Mouse (Mus musculus) lung, adult 2 months (tissue): ENCODE results near the gene Tssk2. TPM values are rescaled to one million over a fixed set of nuclear protein-coding genes. Genes with fewer than 3 reads are reported as not detected.

Experiments used
- DNase-seq: peaks from one replicate; pipeline ENCODE4 v3.0.0; 2022
- H3K4me1 ChIP-seq: fragments of 200-500 bp; 2 replicates; pipeline ENCODE4 v1.6.1; 2011; ENCODE audit warnings: low read length; ENCODE audit not compliant: control insufficient read depth, insufficient read depth
- H3K4me3 ChIP-seq: fragments of 200-500 bp; replicated peaks from 2 replicates; pipeline ENCODE3; 2011; ENCODE audit warnings: low read depth, mild to moderate bottlenecking, control low read depth, low read length; ENCODE audit errors: extremely low read depth
- CTCF ChIP-seq: fragments of 200-500 bp; IDR thresholded peaks from 2 replicates; pipeline ENCODE4 v1.5.1; 2011; ENCODE audit warnings: mild to moderate bottlenecking, low read length, control low read depth; ENCODE audit not compliant: insufficient read depth
- POLR2A ChIP-seq: fragments of 200-500 bp; IDR thresholded peaks from 2 replicates; pipeline ENCODE4 v1.6.1; 2011; ENCODE audit warnings: low read depth, mild to moderate bottlenecking, control low read depth, low read length, borderline replicate concordance; ENCODE audit errors: extremely low read depth
- WGBS: fragments of 180-500 bp; shearing (Covaris S2); methylation state at CpG from one replicate; pipeline ENCODE4 v1.1.7; 2018; 5-methylcytosine and 5-hydroxymethylcytosine counted together
- polyA plus RNA-seq: library from polyadenylated mRNA; depleted of rRNA; stranded (reverse); fragments of >200 nt; gene quantifications from 2 replicates; pipeline ENCODE4 v1.2.3, GENCODE M21; 2012; rRNA removed

Tssk2 gene
- polyA plus RNA-seq, 1 experiment = not detected

DNA sequence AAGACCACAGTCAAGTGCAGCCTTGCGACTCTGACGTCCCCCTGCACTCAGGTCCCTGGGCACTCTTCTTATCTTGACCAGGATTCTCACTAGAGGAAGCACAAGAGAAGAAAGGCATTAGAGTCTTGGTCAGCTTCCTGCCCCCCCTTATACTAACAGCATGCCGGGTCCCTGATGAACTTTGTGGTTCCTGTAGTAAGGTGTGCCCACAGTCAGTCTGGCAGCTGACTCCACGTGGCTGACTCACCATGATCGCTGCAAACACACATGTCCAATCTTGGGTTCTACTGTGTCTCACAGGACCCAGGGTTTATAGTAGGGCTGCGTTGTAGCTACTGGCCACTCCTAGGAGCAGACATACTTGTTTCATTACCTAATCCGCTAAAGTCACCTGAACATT, 39.8 kb downstream of the Tssk2 start:
- no peak for DNase-seq
- H3K4me1 ChIP-seq = no peaks in the 10 kb centered on the region
- TF ChIP-seq CTCF (no peak), POLR2A (no peak)
- WGBS = 44% methylated on average over 7 of the region's 7 CpGs
- no peak overlapping the region for H3K4me3 ChIP-seq

DNA sequence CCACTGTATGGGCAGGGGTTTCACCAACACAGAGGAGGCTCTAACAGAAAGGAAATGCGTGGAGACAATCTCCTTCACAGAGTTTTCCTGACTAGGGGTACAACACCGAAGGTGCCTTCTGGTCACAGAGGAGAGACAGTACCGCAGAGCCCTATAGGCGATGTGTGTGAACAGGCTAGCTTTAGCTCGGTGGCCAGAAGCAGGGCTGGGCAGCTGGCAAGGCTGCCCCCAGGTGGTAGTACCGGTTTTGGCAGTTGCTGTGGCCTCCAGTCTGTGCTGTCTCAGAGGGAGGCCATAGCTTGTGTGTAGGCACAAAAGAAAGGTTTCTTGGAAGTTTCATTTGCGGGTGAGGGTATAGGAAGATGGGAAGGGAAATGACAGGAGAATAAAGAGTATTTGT, 40.4 kb downstream of the Tssk2 start:
- peak; percentile 77 for DNase-seq
- no peak overlapping the region for H3K4me3 ChIP-seq
- no peak for TF ChIP-seq POLR2A
- TF ChIP-seq CTCF = peak; percentile 83
- H3K4me1 ChIP-seq = no peaks in the 10 kb centered on the region
- 12% methylated on average over 7 of the region's 7 CpGs for WGBS

DNA sequence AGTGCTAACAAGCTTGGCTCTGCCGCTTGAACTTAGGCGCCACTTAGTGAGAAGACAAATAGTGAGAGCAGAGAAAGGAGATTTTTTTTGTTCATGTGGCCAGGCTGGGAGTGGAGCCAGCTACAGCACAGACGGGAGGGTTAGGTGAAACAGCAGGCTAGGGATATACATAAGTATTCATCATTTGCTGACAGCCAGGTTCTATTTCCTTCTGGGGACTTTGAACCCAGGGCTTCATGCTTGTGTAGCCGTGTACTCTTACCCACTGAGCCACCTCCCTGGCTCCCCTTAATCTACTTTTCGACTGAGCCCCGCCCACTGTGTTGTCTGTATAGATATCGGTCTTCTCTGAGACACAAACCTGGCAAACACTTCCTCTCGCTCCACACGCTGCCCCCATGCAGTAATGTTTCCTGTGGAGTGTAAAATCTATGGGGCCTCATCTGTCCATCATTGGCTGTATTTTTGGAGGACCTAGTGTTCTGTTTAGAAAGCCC, 40.9 kb downstream of the Tssk2 start:
- WGBS = 25% methylated on average over 9 of the region's 9 CpGs
- H3K4me3 ChIP-seq = no peak overlapping the region
- no peak for DNase-seq
- no peak for TF ChIP-seq POLR2A
- no peaks in the 10 kb centered on the region for H3K4me1 ChIP-seq

DNA sequence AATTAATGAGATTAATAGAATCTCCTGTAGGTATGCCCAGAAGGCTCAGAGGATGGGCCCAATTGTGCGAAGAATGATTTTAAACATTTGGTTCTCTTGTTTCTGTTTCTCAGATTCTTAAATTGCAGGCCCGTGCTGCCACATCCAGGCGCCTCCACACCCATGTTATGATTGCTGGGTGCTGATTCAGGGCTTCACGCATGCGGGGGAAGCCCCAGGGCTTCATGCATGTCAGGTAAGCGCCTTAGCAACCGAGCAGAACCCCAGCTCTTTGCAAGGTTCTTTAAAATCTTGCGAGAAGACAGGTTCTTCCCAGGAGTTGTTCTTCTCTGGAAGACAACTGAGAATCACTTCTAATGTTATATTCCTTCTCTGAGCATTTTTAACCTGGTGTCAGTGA, 45.0 kb downstream of the Tssk2 start:
- 66% methylated on average over 8 of the region's 8 CpGs for WGBS
- H3K4me3 ChIP-seq = no peak overlapping the region
- H3K4me1 ChIP-seq = no peaks in the 10 kb centered on the region
- no peak for DNase-seq
- TF ChIP-seq POLR2A = no peak
- no peak for TF ChIP-seq CTCF

DNA sequence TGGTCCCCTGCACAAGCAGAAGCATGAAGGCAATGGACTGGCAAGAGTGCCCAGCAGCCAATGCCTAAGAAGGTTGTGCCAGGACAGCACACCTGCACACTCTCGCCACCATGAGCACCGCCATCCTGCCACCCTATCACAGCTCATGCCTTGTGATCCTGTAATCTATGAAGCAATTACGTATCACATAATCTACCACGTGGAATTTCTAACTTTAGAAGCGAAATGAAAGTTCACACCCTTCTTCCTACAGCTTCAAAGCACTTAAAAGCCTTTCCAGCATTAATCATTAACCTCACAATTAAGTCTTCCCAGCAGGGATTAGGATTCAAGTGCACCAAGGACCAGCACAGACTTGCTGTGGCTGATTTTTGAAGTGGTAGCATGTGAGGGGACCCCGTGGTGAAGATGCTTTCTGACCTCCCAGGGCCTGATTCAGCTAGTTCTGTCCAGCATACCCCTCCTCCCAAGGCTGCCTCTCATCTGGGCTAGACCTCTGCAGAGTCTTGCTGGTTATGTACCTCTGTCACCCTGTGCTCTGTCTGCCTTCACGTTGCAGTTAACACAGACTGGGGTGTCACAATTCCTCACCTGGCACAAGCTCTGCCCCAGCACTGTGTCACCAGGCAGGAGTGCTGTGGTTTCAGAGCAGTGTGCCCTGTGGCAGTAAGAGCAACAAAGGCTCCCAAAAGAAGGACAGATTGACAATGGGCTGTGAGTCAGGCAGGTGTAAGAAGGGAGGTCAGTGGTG, 46.8 kb downstream of the Tssk2 start:
- 51% methylated on average over 7 of the region's 7 CpGs for WGBS
- peak; percentile 47 for DNase-seq

DNA sequence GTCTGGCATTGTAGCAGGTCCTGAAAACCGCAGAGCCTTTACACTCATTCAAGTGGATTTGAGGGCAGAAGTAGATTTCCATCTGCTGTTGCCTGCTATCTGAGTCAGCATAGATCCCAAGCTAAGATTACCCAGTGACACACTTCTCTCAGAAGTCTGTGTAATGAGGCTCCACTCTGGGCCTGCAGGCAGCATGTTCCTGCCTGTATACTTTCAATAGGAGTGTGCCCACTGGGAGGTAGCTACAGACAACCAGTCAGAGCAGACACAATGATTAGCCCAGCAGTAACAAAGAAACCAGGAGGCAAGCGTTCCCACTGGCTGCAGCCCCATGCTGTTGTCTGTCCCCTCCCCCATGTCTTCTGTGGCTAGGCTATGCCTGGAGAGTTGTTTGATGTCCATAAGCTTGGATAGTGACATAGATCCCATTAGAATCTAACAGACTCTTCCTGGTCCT, 51.0 kb downstream of the Tssk2 start:
- H3K4me3 ChIP-seq = no peak overlapping the region
- DNase-seq = no peak
- H3K4me1 ChIP-seq = no peaks in the 10 kb centered on the region
- WGBS = 54% methylated on average over 2 of the region's 2 CpGs
- no peak for TF ChIP-seq CTCF
- TF ChIP-seq POLR2A = no peak

More for the DNA sequence above, 46.8 kb downstream of the Tssk2 start:
- H3K4me3 ChIP-seq = no peak overlapping the region
- no peak for TF ChIP-seq CTCF
- peak; percentile 35; the same call in 1 of the 2 replicates for TF ChIP-seq POLR2A
- H3K4me1 ChIP-seq = no peaks in the 10 kb centered on the region

Other genes with a start within 250 kb of the Tssk2 start
- 96.9 and 109 TPM in 2 replicates for gene Med15, start 165.7 kb upstream of the Tssk2 start, polyA plus RNA-seq
- gene Klhl22, start 139.0 kb upstream of the Tssk2 start, polyA plus RNA-seq = 39.4 and 42.0 TPM in 2 replicates
- 215 and 266 TPM in 2 replicates for gene Scarf2, start 101.4 kb upstream of the Tssk2 start, polyA plus RNA-seq
- 0.08 and 0.10 TPM in 2 replicates for gene B830017H08Rik, start 65.5 kb upstream of the Tssk2 start, polyA plus RNA-seq
- gene Car15, start 60.3 kb upstream of the Tssk2 start, polyA plus RNA-seq = 7.5 and 9.4 TPM in 2 replicates
- 1.5 and 1.7 TPM in 2 replicates for gene Gm20518, start 7.0 kb upstream of the Tssk2 start, polyA plus RNA-seq
- 0.07 and 0.09 TPM in 2 replicates for gene Tssk1, start 4.4 kb upstream of the Tssk2 start, polyA plus RNA-seq
- gene Dgcr2, start 75 bp upstream of the Tssk2 start, polyA plus RNA-seq = 138 and 144 TPM in 2 replicates
- gene Ess2, start 12.7 kb downstream of the Tssk2 start, polyA plus RNA-seq = 17.5 and 22.8 TPM in 2 replicates
- gene Gsc2, start 16.4 kb downstream of the Tssk2 start, polyA plus RNA-seq = not detected in 2 replicates
- 166 and 199 TPM in 2 replicates for gene Slc25a1, start 29.6 kb downstream of the Tssk2 start, polyA plus RNA-seq
- gene Vpreb2, start 81.8 kb downstream of the Tssk2 start, polyA plus RNA-seq = not detected in 2 replicates
- gene Dgcr6, start 154.2 kb downstream of the Tssk2 start, polyA plus RNA-seq = 54.6 and 59.2 TPM in 2 replicates
- 49.3 and 56.7 TPM in 2 replicates for gene Prodh, start 191.6 kb downstream of the Tssk2 start, polyA plus RNA-seq
- 1.1 and 1.4 TPM in 2 replicates for gene Rtn4r, start 229.0 kb downstream of the Tssk2 start, polyA plus RNA-seq